Mouse (Mus musculus): Measurements from ENCODE around the gene Bcl11b.

Bcl11b gene

DNA sequence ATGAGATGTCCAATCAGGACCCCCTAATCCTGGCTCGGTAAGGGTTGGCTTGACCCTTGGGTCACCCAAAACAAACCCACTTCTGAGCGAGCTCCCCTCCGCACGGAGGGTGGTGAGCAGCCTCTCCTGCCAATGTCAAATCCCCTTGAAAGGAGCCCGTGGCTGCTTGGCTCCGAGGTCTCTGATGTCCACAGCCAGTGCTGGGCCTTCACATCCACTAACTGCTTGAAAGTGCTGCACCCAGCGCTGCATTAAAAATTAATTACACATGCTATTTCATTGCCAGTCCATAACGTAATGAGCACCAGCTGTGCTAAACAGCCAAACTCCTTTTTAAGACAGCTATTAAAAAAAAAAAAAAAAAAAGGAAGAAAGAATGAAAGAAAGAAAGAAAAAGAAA, 43.5 kb downstream of the Bcl11b start:
- in situ Hi-C loops (cut with MboI; ENCODE audit: low pct_unique_long_range_greater_than_20kb in 1 of 2, low sequenced_read_pairs in 2 of 2, unreplicated experiment in 1 of 2): no loop called here

DNA sequence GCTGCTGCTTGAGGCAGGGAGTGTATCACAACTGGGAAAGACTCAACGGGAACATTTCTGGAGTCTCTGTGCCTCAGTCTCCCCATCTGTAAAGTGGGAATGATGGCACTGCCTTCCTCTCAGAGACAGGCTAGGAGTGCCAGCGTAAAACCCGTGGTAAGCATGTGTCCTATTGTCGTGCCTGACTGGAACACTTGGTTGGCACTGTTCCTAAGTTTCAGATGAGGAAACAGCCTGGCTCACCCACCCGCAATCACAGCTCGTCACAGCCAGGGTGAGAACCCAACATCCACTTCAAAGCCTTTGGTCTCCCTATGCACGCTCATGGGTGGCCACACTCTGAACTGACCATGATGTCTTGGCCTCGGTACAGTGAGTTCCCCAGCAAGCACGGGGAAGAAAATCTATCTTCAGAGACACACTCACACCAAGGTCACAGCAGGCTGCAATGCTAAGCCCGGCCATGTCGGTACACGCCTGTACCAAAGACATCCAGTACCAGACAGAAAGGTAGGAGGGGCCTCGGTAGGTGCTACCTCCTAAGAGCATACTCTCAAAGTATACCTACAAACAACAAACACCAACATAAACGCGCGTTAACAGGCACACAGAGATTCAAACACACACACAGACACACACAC, 50.2 kb downstream of the Bcl11b start:
- in situ Hi-C loops (cut with MboI; ENCODE audit: low pct_unique_long_range_greater_than_20kb in 1 of 2, low sequenced_read_pairs in 2 of 2, unreplicated experiment in 1 of 2): no loop called here

DNA sequence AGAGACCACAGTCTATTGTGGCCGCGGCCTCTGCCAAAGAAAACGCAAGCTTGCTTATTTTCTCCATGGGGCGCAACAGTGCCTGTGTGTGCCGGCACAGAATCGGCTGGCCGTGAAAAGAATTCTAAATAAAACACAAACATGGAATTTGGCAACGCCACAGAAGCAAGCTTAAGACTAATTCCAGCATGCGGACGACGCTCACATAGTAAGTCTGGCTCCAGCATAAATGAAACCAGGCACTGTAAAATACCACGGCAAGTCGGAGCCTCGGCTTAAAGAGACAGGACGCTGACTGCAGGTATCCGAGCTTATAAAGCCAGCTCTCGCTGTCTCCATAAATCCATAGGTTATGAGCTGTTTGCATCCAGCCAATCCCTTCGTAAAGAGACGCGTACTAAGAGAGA, 51.1 kb downstream of the Bcl11b start:
- in situ Hi-C loops (cut with MboI; ENCODE audit: low pct_unique_long_range_greater_than_20kb in 1 of 2, low sequenced_read_pairs in 2 of 2, unreplicated experiment in 1 of 2): no loop called here

DNA sequence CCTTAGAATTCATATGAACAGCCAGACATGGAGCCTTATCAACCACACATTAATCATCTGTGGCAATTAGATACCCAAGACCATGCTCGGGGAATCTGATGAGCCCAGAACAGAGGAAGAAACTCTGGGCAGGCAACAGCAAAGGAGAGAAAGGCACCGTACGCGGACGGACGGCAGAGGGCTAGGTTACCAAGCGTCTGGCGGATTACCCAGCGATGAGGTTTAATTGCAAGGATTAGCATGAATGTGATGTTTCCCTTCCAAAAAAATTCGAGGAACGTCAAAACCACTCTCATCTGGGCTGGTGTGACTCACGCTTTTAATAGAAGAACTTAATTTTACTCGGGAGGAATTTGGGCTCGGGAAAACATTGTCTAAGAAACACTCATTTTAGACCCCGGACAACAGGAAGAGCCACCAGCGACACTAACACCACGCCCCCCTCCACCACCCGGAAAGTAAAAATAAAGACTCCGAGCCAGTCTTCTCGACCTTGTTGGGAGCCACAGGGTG, 52.7 kb downstream of the Bcl11b start:
- in situ Hi-C loops (cut with MboI; ENCODE audit: low pct_unique_long_range_greater_than_20kb in 1 of 2, low sequenced_read_pairs in 2 of 2, unreplicated experiment in 1 of 2): no loop called here

DNA sequence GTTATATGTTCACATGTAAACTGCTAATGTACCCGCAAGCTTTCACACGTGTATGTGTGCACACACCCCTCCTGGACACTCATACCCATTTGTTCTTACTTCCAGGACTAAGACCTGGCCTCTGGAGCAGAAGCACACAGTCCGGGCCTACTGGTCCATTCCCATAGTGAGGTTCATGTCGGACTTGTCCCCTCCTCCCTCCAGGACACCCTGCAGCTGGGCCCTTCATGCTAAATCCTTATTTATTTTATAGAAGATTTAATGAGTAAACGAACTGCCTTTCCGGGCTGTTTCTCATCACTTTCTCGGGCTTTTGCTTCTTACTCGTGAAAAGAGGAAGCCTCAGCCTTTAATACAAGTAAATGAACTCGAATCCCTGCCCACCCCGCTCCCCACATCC, 54.0 kb downstream of the Bcl11b start:
- in situ Hi-C loops (cut with MboI; ENCODE audit: low pct_unique_long_range_greater_than_20kb in 1 of 2, low sequenced_read_pairs in 2 of 2, unreplicated experiment in 1 of 2): no loop called here

DNA sequence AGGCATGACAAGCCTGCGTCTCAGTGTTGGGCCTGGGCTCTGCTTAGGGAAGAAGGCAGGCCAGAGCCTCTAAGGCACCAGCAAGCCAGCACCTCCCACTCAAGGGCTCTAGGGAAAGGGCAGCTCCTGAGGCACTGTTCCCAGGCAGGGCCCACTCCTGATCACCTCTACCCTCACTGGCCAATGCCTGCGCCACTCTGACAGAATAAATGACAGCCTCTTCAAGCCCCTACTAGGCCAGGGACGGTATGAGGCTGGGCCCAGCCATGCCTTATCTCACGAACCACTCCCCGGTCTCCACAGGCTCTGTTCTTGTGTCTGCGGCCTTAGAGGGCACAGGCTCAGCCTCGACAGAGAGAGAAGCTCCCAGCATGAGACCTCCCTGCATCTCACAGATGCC, 61.3 kb downstream of the Bcl11b start:
- in situ Hi-C loops (cut with MboI; ENCODE audit: low pct_unique_long_range_greater_than_20kb in 1 of 2, low sequenced_read_pairs in 2 of 2, unreplicated experiment in 1 of 2): no loop called here

DNA sequence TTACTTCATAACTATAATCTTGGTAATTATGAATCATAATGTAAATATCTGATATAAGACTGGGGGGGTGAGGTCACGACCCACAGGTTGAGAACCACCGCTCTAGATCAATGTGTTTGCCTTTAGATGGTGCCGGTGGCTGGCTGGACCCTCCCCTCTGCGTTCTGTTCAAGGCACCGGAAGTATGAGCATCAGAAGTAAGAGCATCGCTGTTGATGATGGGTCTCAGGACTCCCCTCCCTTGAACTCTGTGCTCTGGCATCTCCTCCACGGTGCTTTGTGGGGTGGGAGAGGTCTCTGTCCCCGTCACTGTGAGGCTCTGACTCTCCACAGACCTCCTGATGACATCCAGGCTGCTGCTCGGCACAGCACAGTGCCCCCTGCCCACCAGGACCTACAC, 62.6 kb downstream of the Bcl11b start:
- in situ Hi-C loops (cut with MboI; ENCODE audit: low pct_unique_long_range_greater_than_20kb in 1 of 2, low sequenced_read_pairs in 2 of 2, unreplicated experiment in 1 of 2): no loop called here

DNA sequence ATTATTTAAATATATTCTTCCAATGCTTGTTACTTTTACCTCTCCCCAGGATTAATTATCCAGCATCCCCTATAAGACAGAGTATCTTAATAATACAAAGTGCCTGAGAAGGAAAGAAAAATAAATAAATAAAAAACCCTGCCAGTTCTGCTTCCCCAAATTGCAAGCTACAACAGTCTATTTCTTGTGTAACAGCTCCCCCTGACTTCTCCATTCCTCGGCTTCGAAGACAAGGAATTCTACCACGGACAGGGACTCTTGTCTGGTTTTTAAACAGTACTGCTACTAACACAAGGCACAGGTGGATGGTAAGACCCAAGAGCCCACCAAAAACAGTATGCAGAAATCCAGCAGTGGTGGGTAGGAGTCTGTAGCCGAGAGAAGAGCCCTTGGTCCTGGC, 64.2 kb downstream of the Bcl11b start:
- in situ Hi-C loops (cut with MboI; ENCODE audit: low pct_unique_long_range_greater_than_20kb in 1 of 2, low sequenced_read_pairs in 2 of 2, unreplicated experiment in 1 of 2): no loop called here

DNA sequence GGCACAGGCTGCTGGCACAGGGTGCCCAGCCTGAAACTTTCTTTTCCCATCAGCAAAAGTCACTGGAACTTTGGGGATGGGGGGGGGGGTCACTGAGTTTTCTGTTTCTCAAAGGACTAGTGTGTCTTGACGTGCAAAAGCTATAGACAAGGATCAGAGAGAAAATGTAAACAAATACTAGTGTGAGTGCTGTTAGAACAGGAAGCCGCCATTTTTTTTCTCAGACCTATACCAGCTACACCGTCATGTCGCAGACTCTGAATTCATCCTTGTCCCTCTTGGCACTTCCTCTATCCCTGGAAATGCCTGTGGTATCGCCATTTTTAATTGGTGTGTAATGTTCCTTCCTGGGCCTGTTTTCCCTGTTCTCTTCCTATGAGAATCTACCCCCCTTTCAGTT, 66.4 kb downstream of the Bcl11b start:
- in situ Hi-C loops (cut with MboI; ENCODE audit: low pct_unique_long_range_greater_than_20kb in 1 of 2, low sequenced_read_pairs in 2 of 2, unreplicated experiment in 1 of 2): no loop called here

DNA sequence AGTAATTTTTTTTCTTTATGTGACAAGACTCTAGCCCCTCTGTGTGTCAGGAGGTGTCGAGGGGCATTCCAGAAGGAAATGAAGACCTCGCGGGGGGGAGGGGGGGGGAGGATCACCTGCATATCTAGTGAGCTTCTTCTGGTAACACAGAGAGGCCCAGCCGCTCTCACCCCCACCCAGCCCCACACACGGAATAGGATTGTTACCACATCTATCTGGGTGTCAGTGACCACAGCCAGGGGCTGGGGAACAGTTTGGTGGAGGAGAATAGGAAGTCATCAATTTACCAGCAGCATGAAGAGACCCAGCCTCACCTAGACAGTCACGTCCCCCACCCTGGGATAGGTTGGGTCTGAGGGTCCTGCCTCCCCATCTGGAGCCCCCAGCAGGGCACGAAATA, 67.0 kb downstream of the Bcl11b start:
- in situ Hi-C loops (cut with MboI; ENCODE audit: low pct_unique_long_range_greater_than_20kb in 1 of 2, low sequenced_read_pairs in 2 of 2, unreplicated experiment in 1 of 2): no loop called here

DNA sequence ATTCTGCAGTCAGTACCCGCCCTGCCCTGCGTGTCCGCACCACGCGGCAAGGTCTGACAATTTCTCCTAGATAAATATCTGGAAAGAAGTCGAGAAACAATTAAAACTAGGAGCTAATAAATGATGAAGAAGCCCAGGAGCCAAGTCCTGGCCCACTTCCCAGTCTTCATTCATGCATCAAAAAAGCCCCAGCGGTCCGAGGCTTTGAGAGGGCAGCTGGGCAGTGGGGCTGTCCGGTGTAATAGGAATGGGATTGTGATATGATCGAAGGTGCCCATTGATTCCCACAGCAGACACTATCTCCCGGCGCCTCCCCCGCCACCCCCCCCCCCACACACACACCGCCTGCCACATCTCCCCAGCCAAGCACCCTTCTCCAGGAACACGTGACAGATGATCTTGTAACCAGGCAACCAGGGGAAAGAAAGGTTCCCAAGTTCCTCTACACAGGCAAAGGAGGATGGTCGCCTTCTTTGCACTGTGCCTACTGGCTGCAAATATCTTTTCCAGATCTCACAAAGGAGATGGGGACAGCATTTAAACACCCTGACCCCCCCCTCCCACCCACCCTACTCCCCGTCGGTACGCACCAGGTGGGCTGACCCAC, 68.5 kb downstream of the Bcl11b start:
- in situ Hi-C loops (cut with MboI; ENCODE audit: low pct_unique_long_range_greater_than_20kb in 1 of 2, low sequenced_read_pairs in 2 of 2, unreplicated experiment in 1 of 2): no loop called here

DNA sequence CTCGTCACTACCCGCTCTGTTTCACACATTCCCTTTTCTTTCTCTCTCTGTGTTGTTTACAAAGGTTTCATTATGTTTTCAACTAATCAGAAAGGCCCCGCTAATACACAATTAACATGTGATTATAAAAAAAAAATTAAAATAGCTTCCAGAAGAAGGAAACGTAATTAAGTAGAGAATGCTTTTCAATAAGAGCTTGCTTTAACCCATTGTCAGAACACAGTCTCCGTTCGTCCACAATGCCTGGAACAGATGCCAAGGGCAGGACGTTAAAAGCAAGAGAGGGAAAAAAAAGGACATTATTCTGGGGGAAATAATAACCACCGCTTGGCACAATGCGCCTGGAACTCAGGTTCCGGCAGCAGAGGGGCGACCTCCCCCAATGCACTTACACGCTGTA, 71.3 kb downstream of the Bcl11b start:
- in situ Hi-C loops (cut with MboI; ENCODE audit: low pct_unique_long_range_greater_than_20kb in 1 of 2, low sequenced_read_pairs in 2 of 2, unreplicated experiment in 1 of 2): no loop called here

DNA sequence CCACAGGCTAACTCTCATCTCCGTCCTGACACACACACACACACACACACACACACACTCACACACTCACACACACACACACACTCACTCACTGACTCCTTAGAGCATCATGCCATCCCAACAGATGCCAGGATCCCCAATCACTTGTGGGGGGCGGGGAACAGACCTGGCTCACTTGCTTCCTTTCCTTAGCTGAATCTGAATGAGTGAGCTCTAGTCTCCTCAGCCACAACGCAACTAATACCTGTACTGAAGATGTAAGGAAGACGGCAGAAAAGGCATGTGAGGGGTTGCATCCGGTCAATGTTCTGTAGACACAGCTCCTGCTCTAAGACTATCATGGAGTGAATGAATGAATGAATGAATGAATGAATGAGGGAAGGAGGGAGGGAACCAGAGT, 71.9 kb downstream of the Bcl11b start:
- in situ Hi-C loops (cut with MboI; ENCODE audit: low pct_unique_long_range_greater_than_20kb in 1 of 2, low sequenced_read_pairs in 2 of 2, unreplicated experiment in 1 of 2): no loop called here

DNA sequence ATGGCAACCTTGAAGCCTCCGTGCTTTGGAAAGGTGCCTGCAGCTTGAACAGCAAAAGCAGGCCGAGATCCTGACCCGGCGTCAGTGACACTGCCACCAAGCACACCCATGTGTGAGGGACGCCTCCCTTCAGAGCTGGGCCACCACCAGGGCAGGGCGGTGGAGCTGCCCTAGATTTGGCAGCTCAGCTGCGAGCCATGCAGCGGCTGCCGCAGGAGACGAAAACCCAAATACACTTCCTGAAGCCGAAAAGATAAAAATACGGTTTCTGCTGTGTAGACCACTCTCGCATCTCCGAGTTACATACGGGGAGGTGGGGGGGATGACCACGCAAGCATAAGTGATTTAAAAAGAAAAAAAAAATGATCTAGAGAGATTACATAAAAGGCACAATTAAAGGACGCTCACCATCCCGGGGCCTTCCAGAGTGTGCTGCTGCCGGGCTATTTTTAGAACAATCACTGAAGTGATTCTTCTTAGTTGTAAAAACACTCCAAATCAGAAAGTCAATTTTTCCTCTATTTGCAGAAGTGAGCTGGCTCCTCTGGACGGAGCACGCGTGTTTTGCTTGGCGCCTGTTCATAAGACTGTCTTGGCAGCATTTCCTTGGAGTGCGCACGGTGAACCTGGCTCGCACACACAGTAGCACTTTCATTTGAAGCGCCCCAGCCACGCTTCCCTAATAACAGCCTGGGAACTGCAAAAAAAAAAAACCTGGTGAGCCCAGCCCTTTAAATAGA, 72.6 kb downstream of the Bcl11b start:
- in situ Hi-C loops (cut with MboI; ENCODE audit: low pct_unique_long_range_greater_than_20kb in 1 of 2, low sequenced_read_pairs in 2 of 2, unreplicated experiment in 1 of 2): no loop called here

DNA sequence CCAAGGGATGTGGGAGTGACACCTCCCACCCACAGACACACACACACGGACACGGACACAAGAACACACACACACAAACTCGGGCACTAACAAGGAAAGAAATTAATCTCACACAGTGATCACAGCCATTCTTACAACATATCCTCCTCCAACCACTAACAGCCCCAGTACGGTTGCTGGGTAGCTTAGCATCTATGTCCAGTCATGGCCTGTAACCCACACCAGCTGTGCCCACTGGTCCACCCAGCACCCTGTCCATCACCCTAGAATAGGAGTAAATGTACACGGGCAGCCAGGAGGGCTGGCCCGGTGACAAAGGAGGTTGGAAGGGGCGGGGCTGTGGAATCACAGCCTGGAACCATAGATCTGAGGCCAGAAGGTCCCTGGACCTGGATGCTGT, 74.5 kb downstream of the Bcl11b start:
- in situ Hi-C loops (cut with MboI; ENCODE audit: low pct_unique_long_range_greater_than_20kb in 1 of 2, low sequenced_read_pairs in 2 of 2, unreplicated experiment in 1 of 2): no loop called here

DNA sequence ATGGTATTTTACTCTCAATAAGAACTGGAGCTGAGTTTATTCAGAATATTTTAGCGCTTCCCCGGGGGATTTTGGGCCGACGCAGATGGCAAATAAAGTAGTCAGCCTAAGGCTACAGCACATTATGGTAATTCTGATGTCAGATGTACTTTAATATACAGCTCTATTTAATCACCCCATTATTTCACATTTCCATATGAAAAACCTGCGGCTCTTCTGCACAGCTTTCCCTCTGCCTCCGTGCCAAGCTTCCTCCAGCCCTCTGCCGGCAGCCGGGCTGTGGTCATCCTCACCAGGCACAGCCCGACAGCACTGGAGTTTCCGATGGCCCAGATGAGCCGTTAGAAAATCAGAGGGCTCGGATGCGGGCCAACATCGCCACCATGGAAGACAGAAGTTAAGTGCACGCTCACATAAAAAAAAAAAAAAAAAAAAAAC, 74.9 kb downstream of the Bcl11b start:
- in situ Hi-C loops (cut with MboI; ENCODE audit: low pct_unique_long_range_greater_than_20kb in 1 of 2, low sequenced_read_pairs in 2 of 2, unreplicated experiment in 1 of 2): no loop called here

DNA sequence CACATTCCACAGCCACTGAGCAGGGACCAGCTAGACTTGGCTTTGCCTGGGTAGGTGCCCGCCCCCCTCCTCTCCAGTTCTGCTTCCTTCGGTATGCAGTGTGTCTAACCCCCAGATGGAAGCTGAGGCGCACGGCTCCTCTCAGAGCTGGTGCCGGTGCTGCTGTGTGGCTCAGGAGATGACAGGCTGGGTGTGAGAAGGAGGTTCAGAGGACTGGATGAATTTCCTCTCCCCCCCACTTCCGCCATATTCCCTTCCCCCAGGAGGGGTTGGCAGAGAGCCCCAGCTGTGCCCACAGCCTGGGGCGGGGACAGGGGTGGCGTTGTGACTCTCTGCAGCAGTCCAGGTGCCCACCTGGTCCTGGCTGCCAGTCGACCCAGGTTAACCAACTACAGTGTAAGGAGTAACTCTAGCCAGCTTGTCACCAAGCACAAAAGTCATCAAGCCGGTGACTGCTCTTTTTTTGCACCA, 75.4 kb downstream of the Bcl11b start:
- in situ Hi-C loops (cut with MboI; ENCODE audit: low pct_unique_long_range_greater_than_20kb in 1 of 2, low sequenced_read_pairs in 2 of 2, unreplicated experiment in 1 of 2): no loop called here

DNA sequence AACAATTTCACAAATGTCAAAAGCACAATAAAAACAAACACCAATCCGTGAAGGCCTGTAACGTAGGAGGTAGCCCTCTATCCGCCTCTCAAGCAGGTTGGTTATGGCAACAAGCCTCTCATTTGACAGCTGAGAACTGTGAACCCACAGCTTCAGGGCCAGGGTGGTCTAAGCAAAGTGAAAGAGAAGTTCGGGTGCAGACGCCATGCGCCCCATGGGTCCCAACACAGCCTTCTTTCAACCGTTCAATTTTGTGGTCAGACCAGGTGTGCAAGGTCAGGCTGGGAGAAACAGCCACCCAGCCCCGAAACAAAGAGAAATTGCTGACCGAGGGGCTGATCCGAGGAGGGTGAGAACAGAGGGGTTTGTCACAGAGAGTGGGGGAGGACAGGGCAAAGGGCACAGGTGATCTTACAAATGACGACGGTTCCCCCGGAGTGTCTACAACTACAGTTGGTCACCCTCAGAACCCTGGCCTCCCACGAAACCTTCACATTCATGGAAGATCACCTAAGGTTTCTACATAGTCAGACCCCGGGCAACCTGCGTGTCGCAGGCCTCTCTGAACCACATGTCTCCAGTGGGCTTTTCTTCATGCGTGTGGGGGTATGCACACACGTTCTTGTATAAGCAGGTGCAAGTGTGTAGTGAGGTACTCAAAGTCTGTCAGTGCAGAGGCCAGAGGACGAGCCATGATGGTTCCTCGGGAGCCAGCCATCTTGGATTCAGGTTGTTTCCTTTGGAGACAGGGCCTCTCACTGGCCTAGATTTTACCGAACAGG, 77.1 kb downstream of the Bcl11b start:
- in situ Hi-C loops (cut with MboI; ENCODE audit: low pct_unique_long_range_greater_than_20kb in 1 of 2, low sequenced_read_pairs in 2 of 2, unreplicated experiment in 1 of 2): no loop called here

DNA sequence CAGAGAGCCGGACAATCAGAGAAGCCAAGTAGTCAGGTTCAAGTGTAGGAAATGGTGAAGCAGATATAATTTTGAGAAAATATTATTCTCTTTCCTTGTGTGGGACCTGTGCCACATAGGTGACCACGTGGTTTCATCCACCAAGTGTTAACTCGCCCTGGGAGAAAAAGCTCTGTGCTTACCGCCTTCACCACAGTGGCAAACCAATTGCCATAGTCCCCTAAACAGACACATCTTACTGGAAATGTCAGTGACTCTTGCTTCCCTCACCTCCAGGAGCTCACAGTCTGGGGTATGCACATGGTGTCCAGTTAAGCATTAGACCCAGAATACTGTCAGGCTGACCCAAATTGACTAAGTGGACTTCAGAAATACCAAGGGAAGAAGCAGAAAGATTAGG, 78.7 kb downstream of the Bcl11b start:
- in situ Hi-C loops (cut with MboI; ENCODE audit: low pct_unique_long_range_greater_than_20kb in 1 of 2, low sequenced_read_pairs in 2 of 2, unreplicated experiment in 1 of 2): no loop called here

Measured in mouse embryonic stem cell (cell line).